Mouse (Mus musculus) layer of hippocampus, postnatal 25 days (tissue): ENCODE measurements around the gene Gpbp1l1. TPM values are rescaled to one million over a fixed set of nuclear protein-coding genes. Genes with fewer than 3 reads are reported as not detected.
A peak's percentile ranks its signal among the peaks of the same experiment; 100 is the strongest.

Experiments used
- DNase-seq, 2 experiments: peaks; one replicate each; pipeline ENCODE4 v3.0.0; 2022; ENCODE audit warnings: mixed read lengths in 2 of 2, low spot score in 1 of 2; ENCODE audit errors: extremely low spot score in 1 of 2
- total RNA-seq, 2 experiments: library from RNA; stranded (reverse); gene quantifications; 2 replicates each; pipeline ENCODE4 v1.2.3; 2021

The Gpbp1l1 gene
- 10 to 100 TPM; 35.8 to 40.7 TPM for total RNA-seq

GRCm38 (mm10) chr4:116557306-116558121, at the start of gene Gpbp1l1:
TSS of gene Gpbp1l1 (plus strand) at chr4:116557658.
- peak; percentile 91 to 97 for DNase-seq

- DNase-seq: no peak
These were observed 26.3 kb upstream of the Gpbp1l1 start for GRCm38 (mm10) chr4:116531109-116531508.

- no peak for DNase-seq
These were observed 21.1 kb upstream of the Gpbp1l1 start for GRCm38 (mm10) chr4:116536351-116536750.

GRCm38 (mm10) chr4:116537737-116538136, 19.7 kb upstream of the Gpbp1l1 start:
- no peak for DNase-seq

GRCm38 (mm10) chr4:116550432-116550831, 7.0 kb upstream of the Gpbp1l1 start:
- no peak for DNase-seq

- no peak for DNase-seq
These were observed 4.4 kb upstream of the Gpbp1l1 start for GRCm38 (mm10) chr4:116553035-116553434.

GRCm38 (mm10) chr4:116555413-116556300, 1.8 kb upstream of the Gpbp1l1 start, which contains the start of gene Tmem69:
TSS of gene Tmem69 (minus strand) at chr4:116555936.
- peak; percentile 55 to 69 for DNase-seq

GRCm38 (mm10) chr4:116556561-116557305, 725 bp upstream of the Gpbp1l1 start:
- peak; percentile 83 to 84 for DNase-seq

GRCm38 (mm10) chr4:116558151-116558882, 859 bp downstream of the Gpbp1l1 start:
- no peak for DNase-seq

GRCm38 (mm10) chr4:116595793-116596192, 38.3 kb downstream of the Gpbp1l1 start:
- no peak for DNase-seq

GRCm38 (mm10) chr4:116596379-116596778, 38.9 kb downstream of the Gpbp1l1 start, which contains the start of gene Ccdc17:
TSS of gene Ccdc17 (plus strand) at chr4:116596654.
- no peak for DNase-seq

GRCm38 (mm10) chr4:116596978-116597881, 39.8 kb downstream of the Gpbp1l1 start:
- peak; percentile 76 to 78 for DNase-seq

GRCm38 (mm10) chr4:116612621-116613020, 55.2 kb downstream of the Gpbp1l1 start:
- DNase-seq: no peak

- no peak for DNase-seq
These were observed 57.8 kb downstream of the Gpbp1l1 start for GRCm38 (mm10) chr4:116615237-116615636.

GRCm38 (mm10) chr4:116624831-116625230, 67.4 kb downstream of the Gpbp1l1 start:
- DNase-seq: no peak

GRCm38 (mm10) chr4:116626658-116627358, 69.3 kb downstream of the Gpbp1l1 start:
- peak in 1 of 2 experiments; percentile 55 for DNase-seq

- peak; percentile 78 to 80 for DNase-seq
These were observed 69.9 kb downstream of the Gpbp1l1 start for GRCm38 (mm10) chr4:116627359-116627716.
